Mouse (Mus musculus) embryonic facial prominence, embryonic 11.5 days (tissue): Measurements from ENCODE around the gene Csn1s2b. TPM values are rescaled to one million over a fixed set of nuclear protein-coding genes. Genes with fewer than 3 reads are reported as not detected.

ENCODE experiments used
- ATAC-seq: fragments of 200-750 bp; cut with Nextera tagmentation; replicated peaks from 2 replicates; pipeline ENCODE4 v1.8.0; 2017; ENCODE audit warnings: low read depth; ENCODE audit not compliant: insufficient number of reproducible peaks, low FRiP score, low TSS enrichment
- DNase-seq: peaks from one replicate; pipeline ENCODE4 v3.0.0-alpha.2; 2015; ENCODE audit warnings: low spot score
- H3K27ac ChIP-seq: fragments of 300-500 bp; sonication (generic); replicated peaks from 2 replicates; pipeline ENCODE4 v1.5.1; 2014; ENCODE audit warnings: mild to moderate bottlenecking, low read depth, low read length, control low read depth
- H3K27me3 ChIP-seq: fragments of 300-500 bp; sonication (generic); 2 replicates; pipeline ENCODE4 v1.6.1; 2014; ENCODE audit warnings: mild to moderate bottlenecking, low read length, moderate library complexity, mixed read lengths; ENCODE audit not compliant: control insufficient read depth, insufficient read depth
- H3K36me3 ChIP-seq: fragments of 300-500 bp; sonication (generic); replicated peaks from 2 replicates; pipeline ENCODE4 v1.6.1; 2014; ENCODE audit warnings: low read depth, mild to moderate bottlenecking, low read length, moderate library complexity, mixed read lengths; ENCODE audit not compliant: control insufficient read depth, insufficient read depth
- H3K4me1 ChIP-seq: fragments of 300-500 bp; sonication (generic); 2 replicates; pipeline ENCODE4 v1.6.1; 2014; ENCODE audit warnings: low read length, mixed read lengths; ENCODE audit not compliant: control insufficient read depth, insufficient read depth
- H3K4me2 ChIP-seq: fragments of 300-500 bp; sonication (generic); 2 replicates; pipeline ENCODE4 v1.6.1; 2014; ENCODE audit warnings: low read depth, mild to moderate bottlenecking, control low read depth, low read length, moderate library complexity
- H3K4me3 ChIP-seq: fragments of 300-500 bp; sonication (generic); 2 replicates; pipeline ENCODE4 v1.5.1; 2014; ENCODE audit warnings: low read depth, low read length, control low read depth
- H3K9ac ChIP-seq: fragments of 300-500 bp; sonication (generic); replicated peaks from 2 replicates; pipeline ENCODE4 v1.6.1; 2014; ENCODE audit warnings: mild to moderate bottlenecking, control low read depth, low read length
- H3K9me3 ChIP-seq: fragments of 300-500 bp; sonication (generic); replicated peaks from 2 replicates; pipeline ENCODE4 v1.6.1; 2016; ENCODE audit warnings: mild to moderate bottlenecking, low read length, inconsistent platforms, mixed read lengths; ENCODE audit not compliant: control insufficient read depth
- WGBS: fragments of 180-500 bp; shearing (Covaris S2); extraction: QIAGEN DNeasy Blood & Tissue Kit; methylation state at CpG from one replicate; pipeline ENCODE4 v1.1.7; 2014; 5-methylcytosine and 5-hydroxymethylcytosine counted together
- polyA plus RNA-seq: library from polyadenylated mRNA; unstranded; fragments of >200 nt; fragmentation: Nextera tagmentation; extraction: Ambion mirVana; gene quantifications from 2 replicates; pipeline ENCODE4 v1.2.1, GENCODE M21; 2014

The Csn1s2b gene
- polyA plus RNA-seq, 1 experiment from 2014 or later = not detected

GRCm38 (mm10) chr5:87870084-87870483 lies 62.2 kb downstream of the Csn1s2b start:
- H3K9ac ChIP-seq = no peak overlapping the region
- no peak overlapping the region for H3K4me3 ChIP-seq
- no peak for ATAC-seq
- 53% methylated on average over 2 of the region's 2 CpGs for WGBS
- no peaks in the 10 kb centered on the region for H3K9me3 ChIP-seq
- H3K4me1 ChIP-seq = no peaks in the 10 kb centered on the region
- no peak overlapping the region for H3K27ac ChIP-seq
- no peaks in the 10 kb centered on the region for H3K36me3 ChIP-seq
- H3K4me2 ChIP-seq = no peak overlapping the region
- no peaks in the 10 kb centered on the region for H3K27me3 ChIP-seq
- DNase-seq = no peak

- H3K27ac ChIP-seq = no peak overlapping the region
- whole genome bisulfite sequencing = 36% methylated on average over 4 of the region's 4 CpGs
- DNase-seq (no peak), ATAC-seq (no peak)
- H3K4me2 ChIP-seq = no peak overlapping the region
- no peaks in the 10 kb centered on the region for H3K4me1 ChIP-seq
- H3K4me3 ChIP-seq = no peak overlapping the region
- H3K9ac ChIP-seq = no peak overlapping the region
- no peaks in the 10 kb centered on the region for H3K36me3 ChIP-seq
- H3K27me3 ChIP-seq = no peaks in the 10 kb centered on the region
- no peaks in the 10 kb centered on the region for H3K9me3 ChIP-seq
Observed at GRCm38 (mm10) chr5:87871423-87871822, 63.5 kb downstream of the Csn1s2b start.

Other genes with a start within 250 kb of the Csn1s2b start
- gene Sult1d1, start 239.1 kb upstream of the Csn1s2b start, polyA plus RNA-seq = not detected in 2 replicates
- gene Sult1e1, start 216.5 kb upstream of the Csn1s2b start, polyA plus RNA-seq = 2.3 and 5.8 TPM in 2 replicates
- gene Csn1s1, start 141.9 kb upstream of the Csn1s2b start, polyA plus RNA-seq = not detected in 2 replicates
- gene Csn2, start 108.5 kb upstream of the Csn1s2b start, polyA plus RNA-seq = not detected in 2 replicates
- not detected in 2 replicates for gene Csn1s2a, start 33.5 kb upstream of the Csn1s2b start, polyA plus RNA-seq
- gene Prr27, start 17.6 kb downstream of the Csn1s2b start, polyA plus RNA-seq = not detected in 2 replicates
- not detected in 2 replicates for gene Odam, start 76.9 kb downstream of the Csn1s2b start, polyA plus RNA-seq
- gene Csn3, start 117.5 kb downstream of the Csn1s2b start, polyA plus RNA-seq = 0.22 TPM in 1 of 2 replicates, not detected in the other
- not detected in 2 replicates for gene 2310003L06Rik, start 161.4 kb downstream of the Csn1s2b start, polyA plus RNA-seq
- not detected in 2 replicates for gene Gm28434, start 161.4 kb downstream of the Csn1s2b start, polyA plus RNA-seq
- gene Cabs1, start 171.4 kb downstream of the Csn1s2b start, polyA plus RNA-seq = not detected in 2 replicates
- not detected in 2 replicates for gene Smr3a, start 194.5 kb downstream of the Csn1s2b start, polyA plus RNA-seq